Mouse (Mus musculus): ENCODE results near the gene Ccdc14. TPM values are rescaled to one million over a fixed set of nuclear protein-coding genes. Genes with fewer than 3 reads are reported as not detected.

The Ccdc14 gene
- total RNA-seq, 2 experiments from 2014 or later = 3.6 to 3.7 TPM

Other genes starting within 250 kb of the Ccdc14 start
- gene Kalrn, start 117.1 kb upstream of the Ccdc14 start, total RNA-seq (2021) = 100 to 1,000 TPM; 312 to 341 TPM
- not detected for gene Ropn1, start 40.7 kb upstream of the Ccdc14 start, total RNA-seq (2021)
- gene Mylk, start 54.6 kb downstream of the Ccdc14 start, total RNA-seq (2021) = 10 to 100 TPM in 1 of 2 experiments, 1 to 10 TPM in 1; 9.1 to 10.1 TPM